Mouse (Mus musculus): ENCODE data around the gene Shank3.

DNA sequence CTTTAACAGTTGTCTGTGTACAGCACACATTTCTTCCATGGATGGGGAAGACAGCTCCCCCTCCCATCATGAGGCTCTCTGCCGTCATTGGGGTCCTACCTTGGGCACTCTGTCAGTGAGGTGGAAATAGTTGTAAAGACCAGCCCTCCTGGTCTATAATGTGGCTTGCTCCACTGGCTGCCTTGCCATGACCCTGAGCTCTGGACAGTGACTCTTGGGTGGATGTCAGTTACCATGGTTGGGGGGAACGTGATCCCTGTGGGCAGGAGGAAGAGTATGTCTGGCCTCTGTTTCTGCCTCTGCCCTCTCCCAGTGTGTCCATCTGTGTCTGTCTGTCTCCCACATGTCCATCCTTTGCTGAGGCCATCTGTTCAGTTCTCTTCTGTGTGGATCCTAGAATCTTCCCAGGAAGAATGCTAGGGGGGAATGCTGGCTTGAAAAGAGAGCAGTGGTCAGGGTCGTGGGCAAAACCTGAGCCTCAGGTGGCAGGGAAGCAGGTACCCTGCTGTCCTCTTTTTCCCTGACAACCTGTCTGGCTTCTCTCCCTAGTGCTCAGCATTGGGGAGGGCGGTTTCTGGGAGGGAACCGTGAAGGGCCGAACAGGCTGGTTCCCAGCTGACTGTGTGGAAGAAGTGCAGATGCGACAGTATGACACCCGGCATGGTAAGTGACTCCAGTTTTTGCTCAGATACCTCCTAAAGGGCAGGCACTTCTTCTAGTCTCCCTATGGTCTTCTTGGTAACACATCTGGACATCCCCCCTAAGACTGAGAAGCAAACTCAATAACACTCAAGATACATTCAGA, 25.4 kb downstream of the Shank3 start:
- TF ChIP-seq EP300 (IDR thresholded peaks at IDR 0.05; ENCODE audit: insufficient read depth, low read depth, low read length) (no peak), CTCF (IDR thresholded peaks at IDR 0.05; ENCODE audit: low read depth, low read length) (no peak), POLR2A (IDR thresholded peaks at IDR 0.05; ENCODE audit: insufficient read depth, low read length) (no peak)

Measured in ES-Bruce4 (cell line).